Mouse (Mus musculus) thymus, adult 2 months (tissue): ENCODE results near the gene Zfp428.

Source experiments
- CTCF ChIP-seq: fragments of 200-500 bp; IDR thresholded peaks from 2 replicates; pipeline ENCODE4 v1.5.1; 2012; ENCODE audit warnings: mild to moderate bottlenecking, control low read depth, low read length, moderate library complexity, borderline replicate concordance; ENCODE audit not compliant: control insufficient read depth, poor library complexity, insufficient read depth; ENCODE audit errors: extremely low read depth
- POLR2A ChIP-seq: fragments of 200-500 bp; IDR thresholded peaks from 2 replicates; pipeline ENCODE4 v1.6.1; 2012; ENCODE audit warnings: mild to moderate bottlenecking, low read length, control low read depth, moderate library complexity; ENCODE audit not compliant: control insufficient read depth, poor library complexity, insufficient read depth; ENCODE audit errors: extremely low read depth

DNA sequence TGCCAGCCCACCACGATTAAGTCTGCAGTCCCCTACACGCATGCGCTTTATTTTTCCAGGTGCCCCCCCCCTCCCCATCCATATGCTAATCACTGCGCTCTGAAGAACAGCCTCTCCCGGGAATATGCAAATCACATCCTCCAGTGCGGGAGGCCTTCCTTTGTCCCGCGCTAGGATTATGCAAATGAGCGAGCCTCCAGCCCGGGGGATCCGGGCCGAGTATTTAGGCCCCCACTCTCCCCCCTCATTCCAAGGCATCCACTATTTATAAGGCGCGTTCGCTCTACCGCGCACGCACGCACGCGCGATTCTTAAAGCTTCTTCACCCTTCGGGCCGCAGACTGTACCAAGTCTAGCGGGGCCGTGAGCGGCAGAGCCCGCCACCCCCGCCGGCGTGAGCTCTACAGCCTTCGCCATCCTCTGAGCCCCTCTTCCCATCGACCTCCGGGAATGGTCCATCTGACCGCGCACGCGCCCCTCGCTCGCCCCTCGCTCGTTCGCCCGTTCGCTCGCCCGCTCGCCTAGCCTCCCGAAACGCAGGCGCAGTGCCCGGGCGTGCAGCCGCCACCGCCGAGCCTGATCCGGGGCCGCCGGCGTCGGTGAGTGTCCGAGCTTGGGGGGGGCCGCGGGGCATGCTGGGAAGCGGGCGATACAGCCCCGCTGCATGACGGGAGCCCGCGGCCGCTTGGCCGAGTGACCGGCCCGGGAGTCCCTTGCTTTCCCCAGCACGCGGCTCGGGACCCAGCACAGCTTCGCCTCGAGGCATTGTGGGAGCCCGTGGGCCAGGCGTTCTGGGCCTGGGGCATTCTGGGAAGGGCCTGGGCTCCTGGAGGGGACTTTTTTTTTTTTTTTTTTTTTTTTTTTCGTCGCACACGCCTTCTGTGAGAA is at the start of gene Zfp428:
- no peak for TF ChIP-seq CTCF
- no peak for TF ChIP-seq POLR2A
